Mouse (Mus musculus) adrenal gland, postnatal 4 days (tissue): ENCODE measurements around the gene Fbxw8. TPM values are rescaled to one million over a fixed set of nuclear protein-coding genes. Genes with fewer than 3 reads are reported as not detected.

Source experiments
- DNase-seq, 2 experiments: peaks; one replicate each; pipeline ENCODE4 v3.0.0; 2021 to 2022; ENCODE audit warnings: low spot score in 2 of 2, mixed read lengths in 2 of 2
- total RNA-seq, 2 experiments: library from RNA; stranded (reverse); gene quantifications; 2 replicates each; pipeline ENCODE4 v1.2.3; 2021

The Fbxw8 gene
- total RNA-seq, 2 experiments from 2014 or later = 53.7 to 62.5 TPM

- DNase-seq = no peak
These were observed 46.3 kb downstream of the Fbxw8 start for GRCm38 (mm10) chr5:118108794-118109440.

GRCm38 (mm10) chr5:118108124-118108793 is 47.0 kb downstream of the Fbxw8 start:
- DNase-seq = no peak

GRCm38 (mm10) chr5:118106667-118107066 is 48.6 kb downstream of the Fbxw8 start:
- DNase-seq = no peak

- no peak for DNase-seq
These were observed 49.7 kb downstream of the Fbxw8 start for GRCm38 (mm10) chr5:118105536-118105935.

GRCm38 (mm10) chr5:118099870-118100478 is 55.3 kb downstream of the Fbxw8 start:
- DNase-seq = no peak

GRCm38 (mm10) chr5:118099069-118099869 is 56.0 kb downstream of the Fbxw8 start:
- no peak for DNase-seq

GRCm38 (mm10) chr5:118096317-118096716 is 58.9 kb downstream of the Fbxw8 start:
- DNase-seq = no peak

- DNase-seq = no peak
These were observed 59.4 kb downstream of the Fbxw8 start for GRCm38 (mm10) chr5:118095849-118096248.

- no peak for DNase-seq
These were observed 59.8 kb downstream of the Fbxw8 start for GRCm38 (mm10) chr5:118095433-118095832.

- DNase-seq = no peak
These were observed 61.8 kb downstream of the Fbxw8 start for GRCm38 (mm10) chr5:118093321-118094035.

- DNase-seq = no peak
These were observed 64.4 kb downstream of the Fbxw8 start for GRCm38 (mm10) chr5:118090837-118091236.

- no peak for DNase-seq
These were observed 65.2 kb downstream of the Fbxw8 start for GRCm38 (mm10) chr5:118090101-118090500.

- DNase-seq = no peak
These were observed 66.2 kb downstream of the Fbxw8 start for GRCm38 (mm10) chr5:118089102-118089501.

- no peak for DNase-seq
These were observed 68.3 kb downstream of the Fbxw8 start for GRCm38 (mm10) chr5:118086956-118087355.

- no peak for DNase-seq
These were observed 70.0 kb downstream of the Fbxw8 start for GRCm38 (mm10) chr5:118085313-118085712.

GRCm38 (mm10) chr5:118084171-118084727 is 71.0 kb downstream of the Fbxw8 start:
- no peak for DNase-seq

- no peak for DNase-seq
These were observed 72.1 kb downstream of the Fbxw8 start for GRCm38 (mm10) chr5:118083060-118083638.

GRCm38 (mm10) chr5:118081996-118082395 is 73.3 kb downstream of the Fbxw8 start:
- DNase-seq = no peak

GRCm38 (mm10) chr5:118081374-118081949 is 73.8 kb downstream of the Fbxw8 start:
- DNase-seq = no peak

- no peak for DNase-seq
These were observed 75.4 kb downstream of the Fbxw8 start for GRCm38 (mm10) chr5:118079839-118080250.
